In genomic region chr3:78948171-78948570, GRCm38 (mm10) we compare ENCODE assay signal across 8 mouse cellular contexts.
DNase-seq lines count a peak whose midpoint lies in the region; ATAC-seq lines count a peak whose summit lies in the region.

No protein-coding gene starts in this region.

- no peak overlapping the region for H3K9ac ChIP-seq in forebrain, embryonic 12.5 days

- WGBS in forebrain, embryonic 12.5 days: 40% methylated on average over 8 of the region's 8 CpGs

- H3K4me1 ChIP-seq in forebrain, embryonic 12.5 days: no peaks in the 10 kb centered on the region

- H3K27me3 ChIP-seq in forebrain, embryonic 12.5 days: no peaks in the 10 kb centered on the region

- peak; percentile 55; the same call in 1 of the 2 replicates for ATAC-seq in forebrain, embryonic 12.5 days (ENCODE audit: low FRiP score)

- H3K36me3 ChIP-seq in forebrain, embryonic 12.5 days (replicated peaks): no peaks in the 10 kb centered on the region

- no peak overlapping the region for H3K4me3 ChIP-seq in forebrain, embryonic 12.5 days (replicated peaks)

- no peaks in the 10 kb centered on the region for H3K9me3 ChIP-seq in forebrain, embryonic 12.5 days

- H3K27ac ChIP-seq in forebrain, embryonic 12.5 days: no peak overlapping the region

- no peak overlapping the region for H3K4me2 ChIP-seq in forebrain, embryonic 12.5 days

- peak; percentile 56 for DNase-seq in gastrocnemius, adult 18-20 months (ENCODE audit: low spot score)
- DNase-seq in gastrocnemius, postnatal 25 days: no peak
- peak; percentile 59 to 64 for DNase-seq in B cell, adult 2 months
- peak; percentile 18 to 56 for DNase-seq in adrenal gland, postnatal 36 days
- DNase-seq in kidney, postnatal 4 days: peak; percentile 46 to 63
- peak; percentile 61 for DNase-seq in lung, postnatal 25 days (ENCODE audit: low spot score)
- peak; percentile 22 to 31 for DNase-seq in spleen, postnatal 36 days (ENCODE audit: low spot score in 2 of 2)
